Mouse (Mus musculus): ENCODE results near the gene Iscu.

DNA sequence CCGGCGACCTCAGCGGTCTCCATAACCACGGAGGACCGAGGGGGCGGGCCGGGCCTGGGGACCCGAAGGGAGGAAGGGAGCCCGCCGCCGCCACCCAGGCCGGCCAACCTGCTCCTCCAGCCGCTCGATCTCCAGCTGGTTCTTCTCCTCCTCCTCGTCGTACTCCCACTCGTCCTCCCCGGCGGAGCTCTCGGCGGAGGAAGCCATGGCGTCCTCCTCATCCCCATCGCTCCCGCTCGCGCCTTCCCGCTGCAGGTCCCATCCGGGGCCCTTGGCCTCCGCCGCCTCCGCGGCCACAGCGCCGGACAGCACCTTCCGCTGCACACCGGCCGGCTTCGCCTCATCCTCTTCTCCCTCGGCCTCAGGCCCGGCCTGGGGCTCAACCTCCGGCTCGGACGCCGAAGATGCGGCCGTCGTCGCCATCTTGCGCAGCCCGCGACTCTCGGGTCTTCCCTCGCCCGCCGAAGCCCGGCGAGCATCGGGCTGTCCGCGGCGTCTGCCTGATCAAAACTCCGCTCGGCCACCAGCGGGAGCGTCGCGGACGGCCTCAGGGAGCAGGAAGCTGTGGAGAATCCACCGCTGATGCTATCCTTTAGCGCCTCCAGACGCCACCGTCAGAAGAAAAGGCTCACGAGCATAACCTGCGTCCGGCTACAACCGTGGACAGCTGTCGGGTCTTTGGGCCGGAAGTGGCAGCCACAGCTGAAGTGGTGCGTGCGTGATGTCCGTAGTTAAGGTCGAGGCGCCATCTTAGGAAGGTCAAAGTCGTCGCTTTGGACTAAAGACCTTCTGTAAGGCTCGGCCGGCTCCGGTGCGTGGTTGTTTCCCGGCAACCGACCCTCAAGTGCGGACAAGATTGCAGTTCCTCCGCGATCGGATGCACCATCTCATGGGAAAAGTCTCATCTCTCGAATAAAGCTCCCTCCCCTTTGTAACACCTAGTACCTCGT lies 1.1 kb upstream of the Iscu start:
- TF ChIP-seq CTCF (IDR thresholded peaks at IDR 0.05; ENCODE audit: low read depth) (no peak), EP300 (optimal IDR thresholded peaks at IDR 0.05) (peak; percentile 93)

All from stomach, postnatal 0 days (tissue).